ENCODE assay signal across 24 mouse cellular contexts in genomic region chr3:129803765-129804164, GRCm38 (mm10). TPM values are rescaled to one million over a fixed set of nuclear protein-coding genes. Genes with fewer than 3 reads are reported as not detected.
DNase-seq lines count a peak whose midpoint lies in the region; ATAC-seq and TF ChIP-seq lines count a peak whose summit lies in the region.
"Had no signal": no experiment of that assay in that cellular context is flagged by ENCODE, and none has a peak within 500 bp of the region (broad histone marks: within the 10 kb centered on the region; RNA-seq: fewer than 3 reads in every experiment).

TSS of gene Lrit3 (minus strand) at chr3:129804030.

- peak within 1 kb of the TSS; percentile 27; the same call in 1 of the 2 replicates for H3K4me2 ChIP-seq in lung, embryonic 15.5 days
- H3K4me2 ChIP-seq in intestine, embryonic 15.5 days (replicated peaks) = peak within 1 kb of the TSS; percentile 44
- H3K4me2 ChIP-seq: hindbrain, embryonic 14.5 days had no signal

- H3K27ac ChIP-seq in lung, embryonic 15.5 days = no peak within 1 kb of the TSS
- no peak within 1 kb of the TSS for H3K27ac ChIP-seq in intestine, embryonic 15.5 days
- H3K27ac ChIP-seq in small intestine, adult 2 months (ENCODE audit: insufficient read depth, low read depth, low read length) = no peak within 1 kb of the TSS
- H3K27ac ChIP-seq in limb, embryonic 10.5 days = no peak within 1 kb of the TSS
- H3K27ac ChIP-seq: embryonic facial prominence, embryonic 10.5 days; gastrocnemius, adult 2 months; heart, embryonic 10.5 days; hindbrain, embryonic 10.5 days; hindbrain, embryonic 14.5 days had no signal

- WGBS in lung, embryonic 15.5 days = 63% methylated on average over 10 of the region's 10 CpGs
- 66% methylated on average over 10 of the region's 10 CpGs for WGBS in intestine, embryonic 15.5 days
- WGBS in small intestine, adult 2 months = 49% methylated on average over 10 of the region's 10 CpGs
- 80% methylated on average over 10 of the region's 10 CpGs for WGBS in limb, embryonic 10.5 days

- no peak within 1 kb of the TSS for H3K9ac ChIP-seq in lung, embryonic 15.5 days
- no peak within 1 kb of the TSS for H3K9ac ChIP-seq in intestine, embryonic 15.5 days
- H3K9ac ChIP-seq: hindbrain, embryonic 14.5 days had no signal

- no peak for ATAC-seq in lung, embryonic 15.5 days (ENCODE audit: borderline replicate concordance, extremely low read depth, low FRiP score, low TSS enrichment)
- ATAC-seq in intestine, embryonic 15.5 days = peak; percentile 62; the same call in 1 of the 2 replicates
- ATAC-seq: forebrain, embryonic 14.5 days; Patski had no signal

- H3K4me1 ChIP-seq in lung, embryonic 15.5 days = no peaks in the 10 kb centered on the region
- no peaks in the 10 kb centered on the region for H3K4me1 ChIP-seq in intestine, embryonic 15.5 days (replicated peaks)
- H3K4me1 ChIP-seq in small intestine, adult 2 months (ENCODE audit: control insufficient read depth, insufficient read depth, insufficient read length, low read length) = no peaks in the 10 kb centered on the region
- H3K4me1 ChIP-seq in limb, embryonic 10.5 days = no peaks in the 10 kb centered on the region
- H3K4me1 ChIP-seq: embryonic facial prominence, embryonic 10.5 days; heart, embryonic 10.5 days; hindbrain, embryonic 10.5 days had no signal

- DNase-seq in lung, postnatal 25 days (ENCODE audit: low spot score) = no peak
- DNase-seq in ZHBTc4 (ENCODE audit: low read depth, low spot score) = peak; percentile 16
- DNase-seq in limb, embryonic 10.5 days (ENCODE audit: low spot score) = no peak
- no peak for DNase-seq in ovary, postnatal 36 days (ENCODE audit: low spot score)
- no peak for DNase-seq in thymus, postnatal 0 days (ENCODE audit: low spot score)
- DNase-seq: adrenal gland, adult 2 months; adrenal gland, postnatal 25 days; cerebellum, adult 18-20 months; cerebellum, adult 9-11 months; gastrocnemius, adult 2 months; gastrocnemius, postnatal 25 days; heart, postnatal 14 days had no signal

- no peak for TF ChIP-seq CTCF in small intestine, adult 2 months (IDR thresholded peaks at IDR 0.05; ENCODE audit: extremely low read depth, insufficient read length, insufficient replicate concordance, low read depth, low read length)

- no peaks in the 10 kb centered on the region for H3K9me3 ChIP-seq in lung, embryonic 15.5 days
- no peaks in the 10 kb centered on the region for H3K9me3 ChIP-seq in intestine, embryonic 15.5 days
- no peaks in the 10 kb centered on the region for H3K9me3 ChIP-seq in limb, embryonic 10.5 days (replicated peaks)
- H3K9me3 ChIP-seq: embryonic facial prominence, embryonic 10.5 days; heart, embryonic 10.5 days; hindbrain, embryonic 10.5 days had no signal

- no peaks in the 10 kb centered on the region for H3K36me3 ChIP-seq in lung, embryonic 15.5 days
- no peaks in the 10 kb centered on the region for H3K36me3 ChIP-seq in intestine, embryonic 15.5 days
- H3K36me3 ChIP-seq in small intestine, adult 2 months (ENCODE audit: control insufficient read depth, insufficient read depth, low read length) = no peaks in the 10 kb centered on the region
- H3K36me3 ChIP-seq in limb, embryonic 10.5 days = no peaks in the 10 kb centered on the region
- H3K36me3 ChIP-seq: embryonic facial prominence, embryonic 10.5 days; heart, embryonic 10.5 days; hindbrain, embryonic 10.5 days had no signal

- H3K4me3 ChIP-seq in lung, embryonic 15.5 days = no peak within 1 kb of the TSS
- peak within 1 kb of the TSS; percentile 22 for H3K4me3 ChIP-seq in intestine, embryonic 15.5 days (replicated peaks)
- H3K4me3 ChIP-seq in small intestine, adult 2 months (ENCODE audit: low read depth, low read length) = peak within 1 kb of the TSS; percentile 27; the same call in 1 of the 2 replicates
- H3K4me3 ChIP-seq in limb, embryonic 10.5 days = no peak within 1 kb of the TSS
- H3K4me3 ChIP-seq: embryonic facial prominence, embryonic 10.5 days; gastrocnemius, adult 2 months; heart, embryonic 10.5 days; hindbrain, embryonic 10.5 days had no signal

- TF ChIP-seq POLR2A in small intestine, adult 2 months (IDR thresholded peaks at IDR 0.05; ENCODE audit: low read depth, low read length) = no peak

- no peaks in the 10 kb centered on the region for H3K27me3 ChIP-seq in lung, embryonic 15.5 days
- no peaks in the 10 kb centered on the region for H3K27me3 ChIP-seq in intestine, embryonic 15.5 days (replicated peaks)
- no peaks in the 10 kb centered on the region for H3K27me3 ChIP-seq in small intestine, adult 2 months (ENCODE audit: control insufficient read depth, insufficient read depth, low read length)
- no peaks in the 10 kb centered on the region for H3K27me3 ChIP-seq in limb, embryonic 10.5 days (ENCODE audit: low read depth, poor library complexity, severe bottlenecking)
- H3K27me3 ChIP-seq: CH12.LX, Patski had no signal

RNA-seq across cellular contexts. Expression of gene Lrit3, which starts in this region (rescaled TPM):
- not detected in 2 replicates for polyA plus RNA-seq in lung, embryonic 15.5 days (2015; fragmentation: Nextera tagmentation; extraction: Ambion mirVana)
- polyA plus RNA-seq in intestine, embryonic 15.5 days (2015; fragmentation: Nextera tagmentation; extraction: Ambion mirVana) = not detected in 2 replicates
- polyA plus RNA-seq in small intestine, adult 2 months (2012; rRNA removed) = 0.20 TPM in 1 of 2 replicates, not detected in the other
- not detected in 2 replicates for polyA plus RNA-seq in limb, embryonic 10.5 days (2016; fragmentation: Nextera tagmentation; extraction: Ambion mirVana)
- not detected in 2 replicates for polyA plus RNA-seq in thymus, postnatal 0 days (2015; fragmentation: Nextera tagmentation; extraction: Ambion mirVana)
- polyA plus RNA-seq: adrenal gland, adult 2 months; embryonic facial prominence, embryonic 10.5 days; embryonic facial prominence, embryonic 14.5 days; forebrain, embryonic 14.5 days; heart, embryonic 14.5 days; hindbrain, embryonic 10.5 days; hindbrain, embryonic 14.5 days; Patski had no signal

Comparison
In these comparisons a context has a peak if more than half of its experiments do, and no peak if none do; other contexts are left out.
1. Peak in ATAC-seq, H3K4me3 ChIP-seq and H3K4me2 ChIP-seq in intestine, embryonic 15.5 days; RNA of the gene not detected or under 1 TPM.